8 mouse cellular contexts compared by ENCODE assay signal in the genomic region with DNA sequence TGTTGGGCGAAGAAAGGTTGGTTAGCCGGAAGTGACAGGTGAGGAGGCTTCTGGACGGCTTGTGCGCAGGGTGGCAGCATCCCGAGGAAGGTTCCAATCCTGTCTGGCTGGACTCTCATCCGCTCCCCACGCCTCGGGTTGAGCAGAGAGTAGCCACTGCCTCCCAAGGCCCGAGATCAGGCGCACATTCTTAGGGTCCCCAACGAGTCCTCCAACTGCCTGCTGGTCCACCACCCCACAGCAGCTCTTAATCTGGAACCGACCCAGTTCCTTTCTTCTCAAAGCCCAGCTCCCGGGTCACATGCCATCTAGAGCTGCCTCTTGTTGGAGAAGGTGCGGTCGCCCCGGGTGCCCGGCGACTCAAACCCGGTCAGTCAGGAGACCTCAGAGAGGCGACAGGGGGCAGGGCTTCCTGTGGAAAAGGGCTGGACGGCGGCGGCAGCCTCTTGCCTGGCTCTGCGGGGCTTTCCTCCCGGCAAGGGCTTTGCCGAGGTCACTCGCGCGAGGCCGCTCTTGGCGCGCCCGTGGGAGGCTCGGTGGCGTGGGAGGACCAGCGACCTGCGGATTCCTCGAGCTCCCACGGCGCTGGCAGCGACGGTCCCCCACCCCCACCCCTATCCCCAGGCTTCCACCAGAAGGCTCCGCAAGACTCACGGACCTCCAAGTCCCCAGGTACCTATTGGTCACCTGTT. TPM values are rescaled to one million over a fixed set of nuclear protein-coding genes. Genes with fewer than 3 reads are reported as not detected.
A peak's percentile ranks its signal among the peaks of the same experiment; 100 is the strongest.
DNase-seq lines count a peak whose midpoint lies in the region; ATAC-seq and TF ChIP-seq lines count a peak whose summit lies in the region.

A gene (plus strand): TSS at position 306 of the 692 bp plus-strand sequence.

- H3K4me1 ChIP-seq in bone marrow macrophage, adult 2 months (ENCODE audit: control insufficient read depth, insufficient read depth, low read length), result peaks cover 33% of the 10 kb centered on the region
- H3K4me1 ChIP-seq in embryonic fibroblast, embryonic 13.5 days (ENCODE audit: control insufficient read depth, insufficient read depth, low read length), result no peaks in the 10 kb centered on the region
- H3K4me1 ChIP-seq in heart, embryonic 13.5 days, result peaks cover 10% of the 10 kb centered on the region
- peaks cover 11% of the 10 kb centered on the region for H3K4me1 ChIP-seq in kidney, embryonic 16.5 days (ENCODE audit: insufficient read depth, low read length)
- H3K4me1 ChIP-seq in liver, embryonic 14.5 days (replicated peaks; ENCODE audit: control insufficient read depth in 2 of 2, insufficient read depth in 2 of 2, low read length in 1 of 2), result peaks cover 14 to 21% of the 10 kb centered on the region in 2 experiments
- peaks cover 14% of the 10 kb centered on the region; the same call in 1 of the 2 replicates for H3K4me1 ChIP-seq in stomach, embryonic 14.5 days (ENCODE audit: control insufficient read depth, insufficient read depth, low read length)

- H3K9me3 ChIP-seq in heart, embryonic 13.5 days, result no peaks in the 10 kb centered on the region
- peaks cover 4% of the 10 kb centered on the region; the same call in 1 of the 2 replicates for H3K9me3 ChIP-seq in kidney, embryonic 16.5 days (ENCODE audit: low read length)
- H3K9me3 ChIP-seq in liver, embryonic 14.5 days (ENCODE audit: control insufficient read depth, low read length), result no peaks in the 10 kb centered on the region
- no peaks in the 10 kb centered on the region for H3K9me3 ChIP-seq in stomach, embryonic 14.5 days (ENCODE audit: control insufficient read depth, low read depth, low read length)

- 0 out of 2 replicates have a peak, but pooled peaks have one; percentile 39 for ATAC-seq in heart, embryonic 13.5 days (ENCODE audit: extremely low read depth, insufficient number of reproducible peaks, low FRiP score, low TSS enrichment)
- ATAC-seq in kidney, embryonic 16.5 days (ENCODE audit: low FRiP score, low TSS enrichment), result peak; percentile 78
- peak; percentile 38; the same call in 1 of the 2 replicates for ATAC-seq in liver, embryonic 14.5 days (ENCODE audit: insufficient read depth)
- ATAC-seq in stomach, embryonic 14.5 days (ENCODE audit: insufficient number of reproducible peaks, insufficient read depth, low FRiP score, low read depth), result peak; percentile 75

- 0 out of 2 replicates have a peak, but pooled peaks have one; percentile 15 for TF ChIP-seq POLR2A in bone marrow macrophage, adult 2 months (IDR thresholded peaks at IDR 0.05; ENCODE audit: borderline replicate concordance, low read depth, low read length)
- TF ChIP-seq POLR2A in embryonic fibroblast, embryonic 13.5 days (IDR thresholded peaks at IDR 0.05; ENCODE audit: low read depth, low read length), result no peak

- H3K27me3 ChIP-seq in heart, embryonic 13.5 days (replicated peaks), result peaks cover 37% of the 10 kb centered on the region
- peaks cover 19% of the 10 kb centered on the region for H3K27me3 ChIP-seq in kidney, embryonic 16.5 days (ENCODE audit: insufficient read depth, low read length)
- no peaks in the 10 kb centered on the region for H3K27me3 ChIP-seq in liver, embryonic 14.5 days (ENCODE audit: control insufficient read depth, insufficient read depth, low read length)
- H3K27me3 ChIP-seq in stomach, embryonic 14.5 days (ENCODE audit: control insufficient read depth, insufficient read depth, low read length), result no peaks in the 10 kb centered on the region

- peak within 1 kb of the TSS; percentile 100 for H3K4me2 ChIP-seq in heart, embryonic 13.5 days
- H3K4me2 ChIP-seq in kidney, embryonic 16.5 days (replicated peaks; ENCODE audit: low read depth, low read length), result peak within 1 kb of the TSS; percentile 95
- peak within 1 kb of the TSS; percentile 93 for H3K4me2 ChIP-seq in liver, embryonic 14.5 days (ENCODE audit: low read depth)
- peak within 1 kb of the TSS; percentile 98 for H3K4me2 ChIP-seq in stomach, embryonic 14.5 days (replicated peaks; ENCODE audit: low read depth, low read length)

- under 1% methylated on average over 44 of the region's 44 CpGs for WGBS in heart, embryonic 13.5 days
- 1% methylated on average over 40 of the region's 44 CpGs for WGBS in kidney, embryonic 16.5 days
- WGBS in liver, embryonic 14.5 days (ENCODE audit: insufficient replicate concordance), result 4% methylated on average over 37 of the region's 44 CpGs
- 1% methylated on average over 44 of the region's 44 CpGs for whole genome bisulfite sequencing in stomach, embryonic 14.5 days

- DNase-seq in CD4-positive helper T cell, adult 2 months (ENCODE audit: low read depth, low spot score), result peak; percentile 30
- DNase-seq in liver, embryonic 14.5 days (ENCODE audit: low read depth in 3 of 3, low spot score in 3 of 3), result peak in 2 of 3 experiments; percentile 35 to 42
- peak; percentile 27 for DNase-seq in naive thymus-derived CD4-positive, alpha-beta T cell, adult 2 months (ENCODE audit: low read depth)

- H3K4me3 ChIP-seq in bone marrow macrophage, adult 2 months (ENCODE audit: insufficient read depth, low read length), result peak within 1 kb of the TSS; percentile 93
- H3K4me3 ChIP-seq in embryonic fibroblast, embryonic 13.5 days (ENCODE audit: insufficient read depth, low read length), result peak within 1 kb of the TSS; percentile 51
- peak within 1 kb of the TSS; percentile 77 for H3K4me3 ChIP-seq in heart, embryonic 13.5 days
- H3K4me3 ChIP-seq in kidney, embryonic 16.5 days (ENCODE audit: low read length), result peak within 1 kb of the TSS; percentile 67
- H3K4me3 ChIP-seq in liver, embryonic 14.5 days (ENCODE audit: insufficient read depth in 1 of 2, low read depth in 2 of 2, low read length in 2 of 2), result peak within 1 kb of the TSS; percentile 63 to 73
- peak within 1 kb of the TSS; percentile 60 for H3K4me3 ChIP-seq in stomach, embryonic 14.5 days (ENCODE audit: low read depth, low read length)

- no peak for TF ChIP-seq EP300 in liver, embryonic 14.5 days (IDR thresholded peaks at IDR 0.05; ENCODE audit: low read depth)

- peak within 1 kb of the TSS; percentile 95 for H3K27ac ChIP-seq in bone marrow macrophage, adult 2 months (ENCODE audit: insufficient read depth, low read depth, low read length)
- H3K27ac ChIP-seq in embryonic fibroblast, embryonic 13.5 days (ENCODE audit: insufficient read depth, low read length), result no peak within 1 kb of the TSS
- peak within 1 kb of the TSS; percentile 48 for H3K27ac ChIP-seq in heart, embryonic 13.5 days (replicated peaks)
- no peak within 1 kb of the TSS for H3K27ac ChIP-seq in kidney, embryonic 16.5 days (ENCODE audit: low read length)
- H3K27ac ChIP-seq in liver, embryonic 14.5 days, result peak within 1 kb of the TSS; percentile 95
- peak within 1 kb of the TSS; percentile 33; the same call in 1 of the 2 replicates for H3K27ac ChIP-seq in stomach, embryonic 14.5 days (ENCODE audit: low read length)

- H3K36me3 ChIP-seq in heart, embryonic 13.5 days, result no peaks in the 10 kb centered on the region
- H3K36me3 ChIP-seq in kidney, embryonic 16.5 days (ENCODE audit: insufficient read depth, low read length), result no peaks in the 10 kb centered on the region
- no peaks in the 10 kb centered on the region for H3K36me3 ChIP-seq in liver, embryonic 14.5 days (replicated peaks; ENCODE audit: control insufficient read depth, insufficient read depth, low read depth)
- H3K36me3 ChIP-seq in stomach, embryonic 14.5 days (ENCODE audit: control insufficient read depth, insufficient read depth, low read length), result no peaks in the 10 kb centered on the region

- peak within 1 kb of the TSS; percentile 86 for H3K9ac ChIP-seq in heart, embryonic 13.5 days
- peak within 1 kb of the TSS; percentile 74 for H3K9ac ChIP-seq in kidney, embryonic 16.5 days (replicated peaks; ENCODE audit: low read length)
- H3K9ac ChIP-seq in liver, embryonic 14.5 days (replicated peaks), result peak within 1 kb of the TSS; percentile 77
- peak within 1 kb of the TSS; percentile 45 for H3K9ac ChIP-seq in stomach, embryonic 14.5 days (replicated peaks; ENCODE audit: low read depth, low read length)

- no peak for TF ChIP-seq CTCF in bone marrow macrophage, adult 2 months (IDR thresholded peaks at IDR 0.05; ENCODE audit: low read depth, low read length)
- TF ChIP-seq CTCF in embryonic fibroblast, embryonic 13.5 days (IDR thresholded peaks at IDR 0.05; ENCODE audit: borderline replicate concordance, insufficient read depth, low read length), result no peak
- peak; percentile 44 for TF ChIP-seq CTCF in liver, embryonic 14.5 days (IDR thresholded peaks at IDR 0.05; ENCODE audit: low read depth)

RNA-seq across cellular contexts. Expression of the gene that starts here (rescaled TPM):
- polyA plus RNA-seq in bone marrow macrophage, adult 2 months (2012; ENCODE audit: insufficient read depth, insufficient read length, missing spikeins), result 97.9 and 112 TPM in 2 replicates
- 2.3 and 2.6 TPM in 2 replicates for polyA plus RNA-seq in embryonic fibroblast, embryonic 13.5 days (2011; ENCODE audit: insufficient read length, low read depth, missing spikeins)
- 3.0 and 3.3 TPM in 2 replicates for polyA plus RNA-seq in heart, embryonic 13.5 days (2015; fragmentation: Nextera tagmentation; extraction: Ambion mirVana)
- 4.3 and 5.4 TPM in 2 replicates for polyA plus RNA-seq in kidney, embryonic 16.5 days (2015; fragmentation: Nextera tagmentation; extraction: Ambion mirVana)
- 5.4 and 8.6 TPM in 2 replicates for polyA plus RNA-seq in liver, embryonic 14.5 days (2012; rRNA removed)
- polyA plus RNA-seq in liver, embryonic 14.5 days (2014; fragmentation: Nextera tagmentation; extraction: Ambion mirVana), result 15.2 and 15.9 TPM in 2 replicates
- 4.5 and 6.1 TPM in 2 replicates for polyA plus RNA-seq in stomach, embryonic 14.5 days (2014; fragmentation: Nextera tagmentation; extraction: Ambion mirVana)

Comparison
In these comparisons a context has a peak if more than half of its experiments do, and no peak if none do; other contexts are left out.
1. H3K27ac ChIP-seq: peak in bone marrow macrophage, adult 2 months (single experiment), heart, embryonic 13.5 days (single experiment), liver, embryonic 14.5 days (single experiment) and stomach, embryonic 14.5 days (single experiment); none in embryonic fibroblast, embryonic 13.5 days (single experiment) and kidney, embryonic 16.5 days (single experiment).
2. Peak in every context shown above with its lines, with median percentiles within 50 percentile points of each other: DNase-seq, H3K4me3 ChIP-seq, ATAC-seq, H3K4me2 ChIP-seq and H3K9ac ChIP-seq.